Mouse (Mus musculus): ENCODE results near the gene Siah3. TPM values are rescaled to one million over a fixed set of nuclear protein-coding genes. Genes with fewer than 3 reads are reported as not detected.

Gene Siah3
- total and polyA plus RNA-seq, 2 experiments from 2014 or later = 3.1 to 8.2 TPM

DNA sequence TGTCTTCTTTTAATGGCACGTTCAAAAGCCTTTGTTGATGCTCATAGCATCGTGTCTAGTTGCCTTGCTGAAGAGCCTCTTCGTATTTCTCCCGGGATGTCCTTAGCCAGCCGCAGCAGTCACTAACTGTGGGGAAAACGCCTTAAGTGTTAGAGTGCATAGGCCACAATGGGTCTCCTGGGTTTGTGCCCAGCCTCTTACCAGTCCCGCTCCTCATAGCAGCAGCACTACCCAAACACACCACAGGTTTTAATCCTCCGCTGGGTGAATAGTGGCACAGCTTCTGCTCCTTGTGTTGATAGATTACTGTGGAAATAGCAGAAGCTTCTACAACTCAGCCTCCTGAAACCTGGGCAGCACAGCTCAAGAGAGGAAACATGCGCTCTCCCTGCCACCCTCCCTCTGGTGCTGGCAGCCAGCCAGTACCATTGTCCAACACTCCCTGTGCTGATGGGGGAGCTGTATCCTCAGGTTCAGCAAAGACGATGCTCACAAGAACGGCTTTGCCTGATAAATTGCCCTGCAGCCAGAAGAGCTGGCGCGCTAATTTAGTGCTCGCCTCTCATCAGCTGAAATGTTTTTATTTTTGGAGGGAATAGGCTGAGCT lies 109.9 kb downstream of the Siah3 start:
- H3K27ac ChIP-seq = peak overlapping the region; percentile 51; the same call in 1 of the 2 replicates
- TF ChIP-seq CTCF (IDR thresholded peaks at IDR 0.05; ENCODE audit: low read depth) = peak; percentile 49; the same call in 1 of the 2 replicates
- H3K9ac ChIP-seq (replicated peaks; ENCODE audit: low read length) = no peak overlapping the region
- peak; percentile 91 for ATAC-seq
- no peak overlapping the region for H3K4me3 ChIP-seq (ENCODE audit: low read length)
- H3K4me1 ChIP-seq (ENCODE audit: insufficient read depth, low read length) = peaks cover 13% of the 10 kb centered on the region; the same call in 1 of the 2 replicates
- peak overlapping the region; percentile 5; the same call in 1 of the 2 replicates for H3K4me2 ChIP-seq (ENCODE audit: low read depth, low read length)
- H3K27me3 ChIP-seq (ENCODE audit: insufficient read depth, low read length) = no peaks in the 10 kb centered on the region
- WGBS = 19% methylated on average over 14 of the region's 14 CpGs
- H3K36me3 ChIP-seq (ENCODE audit: insufficient read depth, low read length) = no peaks in the 10 kb centered on the region
- DNase-seq (ENCODE audit: low spot score) = peak; percentile 90
- no peaks in the 10 kb centered on the region for H3K9me3 ChIP-seq (ENCODE audit: low read length)

DNA sequence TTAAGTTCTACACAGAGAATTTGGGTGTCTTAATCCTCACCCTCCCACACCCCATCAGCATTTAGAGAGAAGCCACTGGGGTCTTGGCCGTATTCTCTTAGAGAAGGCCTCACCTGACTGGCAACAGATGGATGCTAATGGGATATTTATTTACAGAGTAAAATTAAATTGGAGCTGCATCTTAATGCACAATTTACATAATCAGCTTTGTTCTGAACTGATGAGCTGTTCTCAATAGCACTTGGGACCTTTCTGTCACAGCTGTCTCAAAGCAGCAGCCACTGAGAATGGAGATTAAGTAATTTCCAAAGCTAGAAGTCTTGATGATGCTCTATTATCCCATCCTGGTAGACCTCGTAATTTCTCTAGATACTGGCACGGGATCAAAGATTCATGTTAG lies 110.5 kb downstream of the Siah3 start:
- H3K4me3 ChIP-seq (ENCODE audit: low read length) = no peak overlapping the region
- H3K9ac ChIP-seq (replicated peaks; ENCODE audit: low read length) = no peak overlapping the region
- peak overlapping the region; percentile 5; the same call in 1 of the 2 replicates for H3K4me2 ChIP-seq (ENCODE audit: low read depth, low read length)
- ATAC-seq = peak; percentile 62; the same call in 1 of the 2 replicates
- 35% methylated on average over 3 of the region's 3 CpGs for WGBS
- DNase-seq (ENCODE audit: low spot score) = peak; percentile 50
- no peaks in the 10 kb centered on the region for H3K9me3 ChIP-seq (ENCODE audit: low read length)
- no peak overlapping the region for H3K27ac ChIP-seq
- no peaks in the 10 kb centered on the region for H3K36me3 ChIP-seq (ENCODE audit: insufficient read depth, low read length)
- H3K4me1 ChIP-seq (ENCODE audit: insufficient read depth, low read length) = peaks cover 13% of the 10 kb centered on the region; the same call in 1 of the 2 replicates
- no peak for TF ChIP-seq CTCF (IDR thresholded peaks at IDR 0.05; ENCODE audit: low read depth)
- H3K27me3 ChIP-seq (ENCODE audit: insufficient read depth, low read length) = no peaks in the 10 kb centered on the region

DNA sequence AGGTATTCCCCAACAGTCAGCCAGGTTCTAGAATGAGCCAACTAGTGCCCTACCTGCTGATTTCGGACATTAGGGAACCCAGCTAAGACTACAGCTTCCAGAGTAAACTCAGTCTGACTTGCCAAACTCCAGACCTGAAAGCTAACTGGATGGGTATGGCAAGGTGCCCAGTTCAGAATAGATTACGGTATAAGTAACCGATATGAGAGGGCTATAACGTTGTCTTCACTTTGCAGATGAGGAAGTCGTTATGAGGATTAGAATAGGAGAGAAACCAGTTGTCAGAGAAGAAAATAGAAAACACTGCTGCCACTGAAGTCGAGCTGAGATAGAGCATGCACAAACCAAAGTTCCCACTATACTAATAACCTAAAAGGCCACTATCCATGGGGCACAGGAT lies 123.2 kb downstream of the Siah3 start:
- Histone ChIP-seq H3K27me3 (ENCODE audit: insufficient read depth, low read length) (no peaks in the 10 kb centered on the region), H3K9ac (replicated peaks; ENCODE audit: low read length) (no peak overlapping the region), H3K27ac (no peak overlapping the region), H3K9me3 (ENCODE audit: low read length) (no peaks in the 10 kb centered on the region), H3K4me1 (ENCODE audit: insufficient read depth, low read length) (no peaks in the 10 kb centered on the region), H3K4me3 (ENCODE audit: low read length) (no peak overlapping the region), H3K36me3 (ENCODE audit: insufficient read depth, low read length) (no peaks in the 10 kb centered on the region), H3K4me2 (ENCODE audit: low read depth, low read length) (no peak overlapping the region)
- ATAC-seq (no peak), DNase-seq (ENCODE audit: low spot score) (no peak)
- 84% methylated on average over 6 of the region's 6 CpGs for WGBS
- TF ChIP-seq CTCF (IDR thresholded peaks at IDR 0.05; ENCODE audit: low read depth) = no peak

Other genes with a start within 250 kb of the Siah3 start
- not detected in 2 replicates for gene Cpb2, start 213.7 kb upstream of the Siah3 start, total RNA-seq (2014; rRNA removed)
- gene Cpb2, start 213.7 kb upstream of the Siah3 start, polyA plus RNA-seq (2015; fragmentation: Nextera tagmentation; extraction: Ambion mirVana) = not detected in 2 replicates
- gene Zc3h13, start 171.6 kb upstream of the Siah3 start, total RNA-seq (2014; rRNA removed) = 13.5 and 25.6 TPM in 2 replicates
- 43.1 and 45.1 TPM in 2 replicates for gene Zc3h13, start 171.6 kb upstream of the Siah3 start, polyA plus RNA-seq (2015; fragmentation: Nextera tagmentation; extraction: Ambion mirVana)
- not detected in 2 replicates for gene Spert, start 137.1 kb downstream of the Siah3 start, total RNA-seq (2014; rRNA removed)
- gene Spert, start 137.1 kb downstream of the Siah3 start, polyA plus RNA-seq (2015; fragmentation: Nextera tagmentation; extraction: Ambion mirVana) = not detected in 2 replicates
- gene Erich6b, start 186.3 kb downstream of the Siah3 start, total RNA-seq (2014; rRNA removed) = not detected in 2 replicates
- gene Erich6b, start 186.3 kb downstream of the Siah3 start, polyA plus RNA-seq (2015; fragmentation: Nextera tagmentation; extraction: Ambion mirVana) = not detected in 2 replicates

All from hindbrain, postnatal 0 days (tissue).